Mouse (Mus musculus): ENCODE measurements at regions not wholly inside any gene's neighbourhood (a gene's known extent, or its start where the extent isn't known, plus 50 kb on each side); places are given as distances from the start of the nearest gene placed in this dataset.

DNA sequence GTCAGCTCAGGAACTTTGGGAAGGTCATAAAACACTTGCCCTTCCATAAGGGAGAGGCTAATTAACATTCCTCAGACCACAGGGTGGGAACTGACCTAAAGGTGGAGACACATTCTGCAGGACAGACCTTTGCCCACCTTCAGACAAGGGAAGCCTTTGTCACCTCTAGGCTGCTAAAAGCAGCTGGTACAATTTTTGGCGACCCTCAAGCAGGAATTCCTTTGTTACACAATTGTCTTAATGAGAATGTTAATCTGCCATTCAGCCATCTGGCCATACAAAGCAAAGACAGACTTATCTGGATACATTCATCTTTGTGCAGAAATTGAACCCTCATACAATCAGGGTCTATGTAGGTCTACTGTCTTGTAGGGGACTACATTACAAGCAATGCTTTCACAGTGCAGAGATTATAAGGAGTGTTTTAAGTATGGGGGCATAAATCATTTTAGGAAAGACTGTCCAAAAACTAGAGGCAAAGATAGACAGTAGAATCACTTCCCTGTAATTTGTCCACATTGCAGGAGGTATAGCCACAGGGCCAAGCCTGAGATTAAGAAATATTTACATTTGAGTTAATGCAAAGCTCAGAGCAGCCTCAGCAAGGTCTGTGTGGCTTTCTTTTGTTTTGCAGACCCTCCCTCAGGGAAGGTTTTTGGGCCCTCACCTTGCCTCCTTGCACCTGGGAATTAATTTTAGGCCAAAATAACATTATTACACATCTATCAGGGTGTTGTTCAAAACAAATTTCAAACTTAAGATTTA is 384.5 kb upstream of the Rarb start:
- TF ChIP-seq CTCF (IDR thresholded peaks at IDR 0.05; ENCODE audit: insufficient read depth, low read depth, low read length) = no peak
- no peak for TF ChIP-seq POLR2A (IDR thresholded peaks at IDR 0.05; ENCODE audit: insufficient read depth, low read depth, low read length)
